Mouse (Mus musculus) kidney, adult 2 months (tissue): ENCODE results near the gene Tmem268. TPM values are rescaled to one million over a fixed set of nuclear protein-coding genes. Genes with fewer than 3 reads are reported as not detected.

Experiments used
- DNase-seq: peaks from one replicate; pipeline ENCODE4 v3.0.0; 2021
- H3K27ac ChIP-seq: fragments of 200-500 bp; 2 replicates; pipeline ENCODE4 v1.5.1; 2012; ENCODE audit warnings: low read depth, low read length, control low read depth, inconsistent platforms; ENCODE audit not compliant: insufficient read depth
- H3K27me3 ChIP-seq: fragments of 200-500 bp; replicated peaks from 2 replicates; pipeline ENCODE4 v1.6.1; 2012; ENCODE audit warnings: mild to moderate bottlenecking, moderate library complexity, low read length, inconsistent platforms; ENCODE audit not compliant: control insufficient read depth, insufficient read depth
- H3K36me3 ChIP-seq: fragments of 200-500 bp; 2 replicates; pipeline ENCODE4 v1.6.1; 2012; ENCODE audit warnings: mild to moderate bottlenecking, moderate library complexity, low read length, inconsistent platforms; ENCODE audit not compliant: control insufficient read depth, insufficient read depth
- H3K4me1 ChIP-seq: fragments of 200-500 bp; 2 replicates; pipeline ENCODE4 v1.6.1; 2011; ENCODE audit warnings: low read length; ENCODE audit not compliant: control insufficient read depth, insufficient read depth
- H3K4me3 ChIP-seq: fragments of 200-500 bp; 2 replicates; pipeline ENCODE4 v1.5.1; 2011; ENCODE audit warnings: mild to moderate bottlenecking, low read depth, low read length, control low read depth; ENCODE audit not compliant: insufficient read depth
- CTCF ChIP-seq: fragments of 200-500 bp; conservative IDR thresholded peaks from 2 replicates; pipeline ENCODE4 v1.5.1; 2011; ENCODE audit warnings: low read depth, mild to moderate bottlenecking, control low read depth, low read length, moderate library complexity, mixed read lengths; ENCODE audit not compliant: insufficient read depth, insufficient read length
- POLR2A ChIP-seq: fragments of 200-500 bp; IDR thresholded peaks from one replicate; pipeline ENCODE4 v1.6.1; 2011; ENCODE audit warnings: low read depth, low read length, control low read depth
- WGBS: fragments of 180-500 bp; shearing (Covaris S2); methylation state at CpG from one replicate; pipeline ENCODE4 v1.1.7; 2018; 5-methylcytosine and 5-hydroxymethylcytosine counted together
- polyA plus RNA-seq: library from polyadenylated mRNA; depleted of rRNA; stranded (reverse); fragments of >200 nt; gene quantifications from 2 replicates; pipeline ENCODE4 v1.2.3, GENCODE M21; 2012

Gene Tmem268
- polyA plus RNA-seq, 1 experiment, result 10.1 TPM

DNA sequence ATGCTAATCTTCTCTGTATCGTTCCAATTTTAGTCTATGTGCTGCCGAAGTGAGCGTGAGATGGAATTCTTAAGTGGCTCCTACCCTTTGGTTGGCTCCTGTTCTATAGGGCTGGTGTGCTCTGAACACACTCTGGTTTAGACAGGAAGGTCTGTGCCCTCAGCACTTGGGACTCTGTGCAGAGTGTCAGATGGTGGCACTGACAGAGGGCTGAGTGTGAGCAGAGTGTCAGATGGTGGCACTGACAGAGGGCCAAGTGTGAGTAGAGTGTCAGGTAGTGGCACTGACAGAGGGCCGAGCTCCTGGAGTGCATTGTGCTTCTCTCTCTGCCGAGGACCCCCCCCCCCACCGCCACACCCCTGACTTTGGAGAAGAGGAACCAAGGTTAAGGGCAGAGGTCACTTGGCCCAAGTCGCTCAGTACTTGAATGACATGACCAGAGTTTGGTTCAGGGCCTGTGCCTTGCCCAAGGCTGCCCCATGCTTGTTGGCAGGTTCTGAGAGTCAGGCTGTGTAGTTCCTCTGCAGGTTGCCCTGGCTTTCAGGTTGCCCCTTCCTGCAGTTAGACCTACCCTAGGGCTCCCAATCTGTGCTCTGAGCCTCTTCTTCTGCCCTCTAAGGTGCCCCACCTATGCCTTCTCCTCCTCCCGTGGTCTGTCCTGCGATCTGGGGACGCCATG is 9.3 kb downstream of the Tmem268 start:
- H3K4me1 ChIP-seq, result no peaks in the 10 kb centered on the region
- 81% methylated on average over 10 of the region's 10 CpGs for WGBS
- H3K36me3 ChIP-seq, result no peaks in the 10 kb centered on the region
- no peak overlapping the region for H3K27ac ChIP-seq
- no peak for DNase-seq
- no peak for TF ChIP-seq POLR2A
- no peak for TF ChIP-seq CTCF
- no peaks in the 10 kb centered on the region for H3K27me3 ChIP-seq
- no peak overlapping the region for H3K4me3 ChIP-seq

DNA sequence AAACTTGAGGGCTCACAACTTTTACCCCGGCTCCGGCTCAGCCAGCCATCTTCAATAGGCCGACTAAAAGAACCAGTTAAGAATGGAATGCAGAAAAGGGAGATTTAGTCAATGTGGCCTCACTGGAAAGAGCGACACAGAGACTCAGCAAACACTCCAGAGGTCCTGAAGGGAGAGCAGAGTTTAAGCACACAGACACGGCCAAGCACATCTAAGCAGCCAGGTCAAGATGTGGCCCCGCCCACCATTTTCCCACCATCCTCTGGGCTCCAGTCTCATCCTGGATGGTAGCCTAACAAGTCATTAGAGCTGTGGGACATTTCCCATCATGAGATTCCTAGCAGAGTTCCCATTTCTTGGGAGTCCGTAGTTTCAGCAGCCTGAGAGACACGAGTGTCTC is 10.7 kb downstream of the Tmem268 start:
- Histone ChIP-seq H3K4me1 (no peaks in the 10 kb centered on the region), H3K36me3 (no peaks in the 10 kb centered on the region), H3K4me3 (no peak overlapping the region), H3K27ac (no peak overlapping the region), H3K27me3 (no peaks in the 10 kb centered on the region)
- no peak for TF ChIP-seq POLR2A
- no peak for TF ChIP-seq CTCF
- 88% methylated on average over 8 of the region's 8 CpGs for WGBS
- no peak for DNase-seq

DNA sequence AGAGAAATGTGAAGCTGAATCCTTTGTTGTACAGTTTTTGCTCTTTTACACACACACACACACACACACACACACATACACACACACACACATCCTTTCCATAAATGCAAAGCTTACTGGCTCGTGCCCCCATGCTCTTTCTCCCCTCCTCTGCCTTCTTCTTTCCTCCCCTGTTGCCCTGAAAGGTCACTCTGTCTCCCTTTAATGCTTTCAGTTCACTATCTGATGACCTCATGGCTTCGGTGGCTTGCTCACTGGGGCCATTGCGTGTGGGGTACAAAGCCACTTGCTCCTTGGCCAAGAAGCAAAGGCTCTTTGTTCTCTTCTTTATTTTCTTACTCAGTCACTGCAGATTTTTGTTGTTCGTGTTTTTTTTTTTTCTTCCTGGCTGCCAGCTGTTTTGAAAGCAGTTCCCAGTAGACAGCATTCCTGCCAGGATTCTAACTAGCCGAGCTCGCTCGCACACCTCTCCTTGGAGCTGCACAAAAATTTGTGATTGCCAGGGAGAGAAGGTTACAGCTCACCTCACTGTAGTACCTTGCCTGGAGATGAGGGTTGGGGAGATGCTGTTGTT is 11.7 kb downstream of the Tmem268 start:
- Histone ChIP-seq H3K27ac (no peak overlapping the region), H3K36me3 (no peaks in the 10 kb centered on the region), H3K4me3 (no peak overlapping the region), H3K27me3 (no peaks in the 10 kb centered on the region), H3K4me1 (no peaks in the 10 kb centered on the region)
- 41% methylated on average over 7 of the region's 7 CpGs for WGBS
- TF ChIP-seq POLR2A (no peak), CTCF (no peak)
- DNase-seq, result no peak

DNA sequence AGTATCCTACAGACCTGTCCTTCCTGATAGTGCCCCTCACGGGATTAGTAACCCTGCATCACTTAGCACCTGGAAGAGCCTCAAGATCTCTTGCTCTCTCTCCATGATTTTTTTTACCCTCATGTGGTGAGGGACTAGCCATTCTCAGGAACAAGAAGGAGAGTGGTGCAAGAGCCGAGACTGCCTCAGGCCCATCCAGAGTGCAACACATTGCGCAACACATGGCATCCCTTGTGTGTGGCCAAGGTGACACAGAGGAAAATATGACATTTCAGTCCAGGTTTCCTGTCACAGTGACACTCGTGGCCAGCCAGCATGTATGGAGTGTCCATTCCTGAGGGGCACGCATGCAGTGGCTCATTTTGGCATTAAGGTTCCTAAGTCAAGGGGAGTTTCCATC is 14.0 kb downstream of the Tmem268 start:
- no peak for TF ChIP-seq CTCF
- no peak for TF ChIP-seq POLR2A
- H3K27ac ChIP-seq, result no peak overlapping the region
- 94% methylated on average over 5 of the region's 5 CpGs for WGBS
- no peaks in the 10 kb centered on the region for H3K36me3 ChIP-seq
- H3K4me3 ChIP-seq, result no peak overlapping the region
- no peaks in the 10 kb centered on the region for H3K27me3 ChIP-seq
- no peak for DNase-seq
- H3K4me1 ChIP-seq, result no peaks in the 10 kb centered on the region

DNA sequence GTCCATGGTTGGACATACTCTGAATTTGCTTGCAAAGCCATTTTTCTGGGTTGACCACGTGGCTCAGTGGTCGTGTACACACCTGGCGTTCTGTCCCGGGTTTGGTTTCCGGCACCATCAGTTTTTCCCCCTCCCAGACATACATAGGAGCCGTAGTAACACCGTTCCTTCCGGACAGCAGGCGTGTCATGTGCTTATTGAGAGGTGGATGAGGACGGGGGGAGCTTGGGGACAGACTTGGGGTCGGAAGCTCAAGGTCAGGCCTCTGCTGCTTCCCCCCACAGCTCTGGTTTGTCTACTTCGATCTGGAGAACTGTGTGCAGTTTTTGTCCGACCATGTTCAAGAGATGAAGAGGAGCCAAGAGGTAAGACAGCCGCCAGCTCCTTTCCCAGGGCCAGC is 21.1 kb downstream of the Tmem268 start:
- TF ChIP-seq CTCF (no peak), POLR2A (no peak)
- WGBS, result 88% methylated on average over 14 of the region's 14 CpGs
- DNase-seq, result no peak
- H3K36me3 ChIP-seq, result no peaks in the 10 kb centered on the region
- H3K4me1 ChIP-seq, result no peaks in the 10 kb centered on the region
- no peak overlapping the region for H3K4me3 ChIP-seq
- H3K27ac ChIP-seq, result no peak overlapping the region
- no peaks in the 10 kb centered on the region for H3K27me3 ChIP-seq

DNA sequence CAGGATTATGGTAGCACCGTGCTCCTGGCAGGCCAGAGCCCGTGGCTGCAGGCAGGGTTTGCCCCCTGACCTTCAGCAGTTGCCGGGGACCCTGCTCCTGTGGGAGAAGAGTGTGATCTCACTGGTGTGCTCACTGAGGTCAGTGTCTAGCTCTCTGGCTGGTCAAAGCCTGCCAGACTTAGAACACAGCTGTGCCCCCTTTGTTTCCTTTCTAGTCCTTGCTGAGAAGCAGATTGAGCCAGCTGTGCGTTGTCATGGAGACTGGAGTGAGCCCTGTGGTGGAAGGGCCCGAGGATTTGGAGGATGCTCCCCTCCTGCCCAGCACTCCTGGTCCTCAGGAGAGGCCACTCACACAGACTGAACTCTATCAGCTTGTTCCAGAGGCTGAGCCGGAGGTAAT is 21.5 kb downstream of the Tmem268 start:
- H3K4me3 ChIP-seq, result no peak overlapping the region
- WGBS, result 61% methylated on average over 6 of the region's 6 CpGs
- TF ChIP-seq CTCF (no peak), POLR2A (no peak)
- no peaks in the 10 kb centered on the region for H3K36me3 ChIP-seq
- H3K27ac ChIP-seq, result no peak overlapping the region
- H3K4me1 ChIP-seq, result no peaks in the 10 kb centered on the region
- DNase-seq, result no peak
- no peaks in the 10 kb centered on the region for H3K27me3 ChIP-seq

DNA sequence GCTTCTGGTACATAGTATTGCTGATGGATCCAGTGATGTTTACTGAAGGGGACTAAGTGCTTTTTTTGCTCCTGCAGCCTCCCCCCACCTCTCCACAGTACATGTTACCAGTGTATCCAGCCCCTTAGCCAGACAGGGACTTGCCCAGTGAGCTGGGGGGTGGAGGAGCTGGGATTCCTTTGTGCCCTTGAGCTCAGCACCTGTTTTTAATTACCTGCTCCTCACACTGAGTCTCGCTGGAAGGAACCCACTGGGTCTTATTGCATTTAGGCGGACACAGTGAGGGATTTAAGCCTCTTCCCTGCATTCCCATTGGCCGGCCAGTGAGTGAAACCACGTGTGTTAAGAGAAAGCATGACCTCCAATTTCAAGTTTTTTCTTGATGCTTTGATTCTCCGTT is 24.0 kb downstream of the Tmem268 start:
- 85% methylated on average over 5 of the region's 5 CpGs for WGBS
- TF ChIP-seq CTCF (no peak), POLR2A (no peak)
- Histone ChIP-seq H3K36me3 (no peaks in the 10 kb centered on the region), H3K4me1 (no peaks in the 10 kb centered on the region), H3K4me3 (no peak overlapping the region), H3K27ac (no peak overlapping the region), H3K27me3 (no peaks in the 10 kb centered on the region)
- DNase-seq, result no peak

DNA sequence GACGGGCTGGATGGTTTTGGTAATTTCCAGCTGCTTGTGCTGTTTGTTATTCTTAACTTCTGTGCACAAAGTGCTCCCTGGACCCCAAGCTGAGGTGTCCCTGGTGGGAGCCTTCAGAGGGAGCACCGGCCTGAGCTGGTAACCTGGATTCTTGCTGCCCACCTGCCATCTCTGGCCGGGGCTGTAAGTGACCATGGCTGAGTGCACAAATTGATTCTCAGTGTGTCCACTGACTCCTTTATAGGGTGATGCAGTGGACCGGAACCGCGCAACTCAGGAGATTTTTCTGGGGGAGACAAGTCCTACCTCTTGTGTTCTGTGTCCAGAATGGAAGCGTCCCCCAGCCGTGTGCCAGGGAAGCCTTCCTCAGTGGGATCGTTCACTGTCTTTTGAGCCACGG is 26.6 kb downstream of the Tmem268 start:
- TF ChIP-seq CTCF (no peak), POLR2A (no peak)
- WGBS, result 49% methylated on average over 10 of the region's 10 CpGs
- Histone ChIP-seq H3K27me3 (no peaks in the 10 kb centered on the region), H3K27ac (no peak overlapping the region), H3K4me1 (no peaks in the 10 kb centered on the region), H3K4me3 (no peak overlapping the region), H3K36me3 (no peaks in the 10 kb centered on the region)
- DNase-seq, result no peak
